Mouse (Mus musculus) embryonic facial prominence, embryonic 12.5 days (tissue): ENCODE measurements around the gene Rhod. TPM values are rescaled to one million over a fixed set of nuclear protein-coding genes. Genes with fewer than 3 reads are reported as not detected.
"Not testable (repeated sequence)": the region's sequence is repeated elsewhere in the genome, so short reads cannot be mapped to it uniquely, and the experiment has no call there.

Experiments used
- ATAC-seq: fragments of 200-750 bp; cut with Nextera tagmentation; 2 replicates; pipeline ENCODE4 v1.8.0; 2017; ENCODE audit not compliant: insufficient number of reproducible peaks, insufficient read depth, low FRiP score, low TSS enrichment
- H3K27ac ChIP-seq: fragments of 300-500 bp; sonication (generic); 2 replicates; pipeline ENCODE4 v1.5.1; 2016; ENCODE audit warnings: mild to moderate bottlenecking
- H3K27me3 ChIP-seq: fragments of 300-500 bp; sonication (generic); 2 replicates; pipeline ENCODE4 v1.6.1; 2016; ENCODE audit warnings: mild to moderate bottlenecking, moderate library complexity
- H3K36me3 ChIP-seq: fragments of 300-500 bp; sonication (generic); 2 replicates; pipeline ENCODE4 v1.6.1; 2016; ENCODE audit warnings: mild to moderate bottlenecking
- H3K4me1 ChIP-seq: fragments of 300-500 bp; sonication (generic); 2 replicates; pipeline ENCODE4 v1.6.1; 2016
- H3K4me2 ChIP-seq: fragments of 300-500 bp; sonication (generic); replicated peaks from 2 replicates; pipeline ENCODE4 v1.6.1; 2016; ENCODE audit warnings: mild to moderate bottlenecking, moderate library complexity
- H3K4me3 ChIP-seq: fragments of 300-500 bp; sonication (generic); 2 replicates; pipeline ENCODE4 v1.5.1; 2016; ENCODE audit warnings: mild to moderate bottlenecking
- H3K9ac ChIP-seq: fragments of 300-500 bp; sonication (generic); 2 replicates; pipeline ENCODE4 v1.6.1; 2016; ENCODE audit warnings: mild to moderate bottlenecking, moderate library complexity
- H3K9me3 ChIP-seq: fragments of 300-500 bp; sonication (generic); 2 replicates; pipeline ENCODE4 v1.6.1; 2016; ENCODE audit warnings: mild to moderate bottlenecking, moderate library complexity
- WGBS: fragments of 180-500 bp; shearing (Covaris S2); methylation state at CpG from one replicate; pipeline ENCODE4 v1.1.7; 2016; 5-methylcytosine and 5-hydroxymethylcytosine counted together
- polyA plus RNA-seq: library from polyadenylated mRNA; unstranded; fragments of >200 nt; fragmentation: Nextera tagmentation; extraction: Ambion mirVana; gene quantifications from 2 replicates; pipeline ENCODE4 v1.2.1, GENCODE M21; 2016

Rhod gene
- polyA plus RNA-seq, 1 experiment from 2014 or later, result 47.2 TPM

DNA sequence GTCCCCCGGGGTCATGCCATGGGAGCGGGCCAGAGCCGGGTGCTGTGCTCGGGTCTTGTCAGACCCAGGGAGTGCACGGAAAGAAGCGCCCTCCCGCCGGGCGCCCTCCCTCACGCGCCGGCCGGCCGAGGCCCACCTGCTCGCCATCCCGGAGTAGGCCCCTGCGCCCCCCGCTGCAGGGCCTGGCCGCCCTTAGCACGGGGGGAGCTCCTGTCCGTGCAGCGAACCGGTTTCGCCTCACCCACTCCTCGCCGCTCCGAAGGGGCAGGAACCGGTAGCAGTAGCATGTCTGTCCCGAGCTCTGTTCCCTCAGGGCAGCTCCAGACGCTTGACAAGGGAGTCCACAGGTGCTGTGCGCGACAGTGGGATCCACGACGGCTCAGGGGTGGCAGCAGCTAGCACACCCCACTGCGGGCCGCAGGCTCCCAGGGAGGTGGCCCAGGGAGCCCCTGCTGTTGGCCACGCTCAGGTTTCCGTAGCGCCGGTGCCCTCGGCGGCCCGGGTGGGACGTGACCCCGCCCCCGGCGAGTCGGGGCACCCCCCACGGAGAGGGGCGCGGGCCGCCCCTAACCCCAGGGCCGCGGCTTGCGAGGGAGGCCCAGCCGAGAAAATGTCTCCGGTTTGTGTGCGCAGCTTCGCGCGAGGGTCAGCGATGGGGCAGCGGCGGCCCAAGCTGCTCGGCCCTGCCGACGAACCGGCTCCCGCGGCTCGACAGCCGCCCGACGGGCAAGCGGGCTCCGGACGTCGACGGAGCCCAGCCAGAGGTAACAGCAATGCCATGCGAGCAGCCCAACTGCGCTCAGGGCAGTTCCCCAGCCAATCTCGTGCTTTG is 41.2 kb downstream of the Rhod start, which contains the start of gene Kdm2a:
Kdm2a (minus strand) TSS at position 488 of the 832 bp plus-strand sequence.
- Histone ChIP-seq H3K36me3 (peaks cover 5% of the 10 kb centered on the region; the same call in 1 of the 2 replicates), H3K4me2 (peak within 1 kb of the TSS; percentile 77), H3K9ac (peak within 1 kb of the TSS; percentile 100), H3K9me3 (no peaks in the 10 kb centered on the region), H3K27me3 (no peaks in the 10 kb centered on the region), H3K27ac (peak within 1 kb of the TSS; percentile 90), H3K4me1 (peaks cover 12% of the 10 kb centered on the region), H3K4me3 (peak within 1 kb of the TSS; percentile 100)
- peak; percentile 18 for ATAC-seq
- WGBS, result under 1% methylated on average over 82 of the region's 82 CpGs

DNA sequence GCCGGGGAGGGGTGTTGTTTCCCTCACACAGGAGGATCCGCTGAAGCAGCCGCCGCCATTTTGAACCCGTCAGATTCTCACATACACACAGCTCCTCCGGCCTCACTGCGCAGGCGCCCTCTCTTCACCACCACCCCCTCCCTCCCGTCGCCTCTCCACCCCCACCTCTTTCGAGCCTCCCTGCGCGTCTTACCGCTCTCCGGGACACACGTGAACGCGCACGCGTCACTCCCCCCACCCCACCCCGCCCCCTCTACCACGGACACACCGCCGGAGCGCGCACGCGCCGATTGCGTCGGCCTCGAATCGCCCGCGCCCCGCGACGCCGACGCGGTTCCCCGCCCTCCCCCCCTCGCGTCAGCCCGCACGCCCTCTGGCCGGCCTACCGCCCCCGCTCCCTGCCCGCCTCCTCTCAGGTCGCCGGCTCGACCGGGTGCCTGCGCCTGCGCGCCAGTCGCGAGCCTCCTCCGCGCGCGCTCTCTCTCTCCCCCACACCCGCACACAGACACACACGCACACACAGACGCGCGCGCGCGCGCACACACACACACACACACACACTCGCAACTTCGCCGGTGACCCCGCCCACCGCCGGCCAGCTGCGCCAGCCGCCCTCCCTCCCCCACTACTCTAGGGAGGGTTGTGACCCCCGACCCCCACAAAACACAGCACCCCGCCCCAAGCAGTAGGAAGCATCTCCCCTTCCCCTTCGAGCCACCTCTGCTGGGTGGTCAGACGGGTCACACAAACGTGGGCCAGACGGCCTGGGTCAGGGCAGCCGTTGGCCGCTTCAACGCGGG is 42.0 kb downstream of the Rhod start:
- Histone ChIP-seq H3K4me3 (peak overlapping the region; percentile 100), H3K9ac (peak overlapping the region; percentile 100), H3K27me3 (no peaks in the 10 kb centered on the region), H3K27ac (peak overlapping the region; percentile 97), H3K4me1 (peaks cover 12% of the 10 kb centered on the region), H3K9me3 (no peaks in the 10 kb centered on the region), H3K4me2 (peak overlapping the region; percentile 77), H3K36me3 (peaks cover 7% of the 10 kb centered on the region; the same call in 1 of the 2 replicates)
- 2% methylated on average over 59 of the region's 90 CpGs for WGBS
- peak; percentile 91 for ATAC-seq

- peaks cover 12% of the 10 kb centered on the region for H3K4me1 ChIP-seq
- H3K27me3 ChIP-seq, result no peaks in the 10 kb centered on the region
- peak overlapping the region; percentile 77 for H3K4me2 ChIP-seq
- under 1% methylated on average over 75 of the region's 80 CpGs for WGBS
- ATAC-seq, result peak; percentile 66
- peak overlapping the region; percentile 100 for H3K4me3 ChIP-seq
- peak overlapping the region; percentile 97 for H3K27ac ChIP-seq
- H3K9me3 ChIP-seq, result no peaks in the 10 kb centered on the region
- peak overlapping the region; percentile 100 for H3K9ac ChIP-seq
- H3K36me3 ChIP-seq, result peaks cover 11% of the 10 kb centered on the region; the same call in 1 of the 2 replicates
Measured at GRCm38 (mm10) chr19:4396081-4396997, 42.9 kb downstream of the Rhod start.

GRCm38 (mm10) chr19:4387276-4387675 is 52.0 kb downstream of the Rhod start:
- H3K36me3 ChIP-seq, result peaks cover 22% of the 10 kb centered on the region; the same call in 1 of the 2 replicates
- H3K27ac ChIP-seq, result no peak overlapping the region
- ATAC-seq, result no peak
- H3K9me3 ChIP-seq, result no peaks in the 10 kb centered on the region
- H3K4me2 ChIP-seq, result no peak overlapping the region
- H3K27me3 ChIP-seq, result no peaks in the 10 kb centered on the region
- no peak overlapping the region for H3K9ac ChIP-seq
- H3K4me1 ChIP-seq, result no peaks in the 10 kb centered on the region; the same call in 1 of the 2 replicates
- no peak overlapping the region for H3K4me3 ChIP-seq

GRCm38 (mm10) chr19:4385026-4385425 is 54.2 kb downstream of the Rhod start:
- peaks cover 17% of the 10 kb centered on the region; the same call in 1 of the 2 replicates for H3K36me3 ChIP-seq
- no peaks in the 10 kb centered on the region; the same call in 1 of the 2 replicates for H3K4me1 ChIP-seq
- ATAC-seq, result no peak
- H3K27me3 ChIP-seq, result no peaks in the 10 kb centered on the region
- H3K27ac ChIP-seq, result no peak overlapping the region
- WGBS, result 80% methylated on average over 4 of the region's 4 CpGs
- H3K9ac ChIP-seq, result no peak overlapping the region
- no peaks in the 10 kb centered on the region for H3K9me3 ChIP-seq
- no peak overlapping the region for H3K4me2 ChIP-seq
- no peak overlapping the region for H3K4me3 ChIP-seq

GRCm38 (mm10) chr19:4384322-4384721 is 54.9 kb downstream of the Rhod start:
- Histone ChIP-seq H3K36me3 (peaks cover 17% of the 10 kb centered on the region; the same call in 1 of the 2 replicates), H3K4me1 (no peaks in the 10 kb centered on the region; the same call in 1 of the 2 replicates), H3K4me2 (no peak overlapping the region), H3K9me3 (no peaks in the 10 kb centered on the region), H3K27ac (no peak overlapping the region), H3K4me3 (no peak overlapping the region), H3K9ac (no peak overlapping the region), H3K27me3 (no peaks in the 10 kb centered on the region)
- WGBS, result 52% methylated on average over 1 of the region's 1 CpGs
- no peak for ATAC-seq

DNA sequence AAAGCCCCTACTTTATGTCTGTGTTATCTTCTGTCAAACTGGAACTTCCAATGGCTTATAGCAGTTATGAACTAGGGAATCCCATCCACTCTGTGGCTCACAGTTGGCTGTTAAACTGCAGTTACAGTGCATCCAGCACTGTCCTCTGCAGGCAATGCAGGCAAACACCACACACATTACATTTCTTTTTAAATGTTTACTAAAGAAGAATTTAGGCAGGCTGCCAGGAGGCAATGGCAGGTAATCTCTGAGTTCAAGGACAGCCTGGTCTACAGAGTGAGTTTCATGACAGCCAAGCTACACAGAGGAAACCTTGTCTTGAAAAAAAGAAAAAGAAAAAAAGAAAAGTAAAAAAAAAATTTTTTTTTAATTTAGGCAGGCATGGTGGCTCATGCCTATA is 55.9 kb downstream of the Rhod start:
- no peaks in the 10 kb centered on the region for H3K27me3 ChIP-seq
- peaks cover 17% of the 10 kb centered on the region; the same call in 1 of the 2 replicates for H3K36me3 ChIP-seq
- no peak overlapping the region for H3K27ac ChIP-seq
- H3K4me2 ChIP-seq, result no peak overlapping the region
- ATAC-seq, result no peak
- H3K4me3 ChIP-seq, result no peak overlapping the region
- no peak overlapping the region for H3K9ac ChIP-seq
- H3K9me3 ChIP-seq, result no peaks in the 10 kb centered on the region
- no peaks in the 10 kb centered on the region; the same call in 1 of the 2 replicates for H3K4me1 ChIP-seq

GRCm38 (mm10) chr19:4382303-4382702 is 56.9 kb downstream of the Rhod start:
- not testable (repeated sequence) for H3K4me3 ChIP-seq, H3K27ac ChIP-seq, H3K9ac ChIP-seq, H3K9me3 ChIP-seq, H3K27me3 ChIP-seq, H3K4me2 ChIP-seq, H3K4me1 ChIP-seq, ATAC-seq
- peaks cover 11% of the 10 kb centered on the region; the same call in 1 of the 2 replicates for H3K36me3 ChIP-seq
- WGBS, result 94% methylated on average over 1 of the region's 1 CpGs

Other genes starting within 250 kb of the Rhod start
- gene Tbc1d10c, start 248.1 kb downstream of the Rhod start, polyA plus RNA-seq, result 1.2 and 1.9 TPM in 2 replicates
- 782 and 783 TPM in 2 replicates for gene Ppp1ca, start 247.4 kb downstream of the Rhod start, polyA plus RNA-seq
- 42.7 and 45.2 TPM in 2 replicates for gene Rad9a, start 237.8 kb downstream of the Rhod start, polyA plus RNA-seq
- 8.5 and 9.7 TPM in 2 replicates for gene Clcf1, start 225.2 kb downstream of the Rhod start, polyA plus RNA-seq
- gene AC109138.7, start 225.1 kb downstream of the Rhod start, polyA plus RNA-seq, result not detected in 2 replicates
- 14.9 and 21.6 TPM in 2 replicates for gene Pold4, start 207.5 kb downstream of the Rhod start, polyA plus RNA-seq
- gene Ssh3, start 170.3 kb downstream of the Rhod start, polyA plus RNA-seq, result 11.1 and 11.5 TPM in 2 replicates
- 11.0 and 13.4 TPM in 2 replicates for gene Ankrd13d, start 156.3 kb downstream of the Rhod start, polyA plus RNA-seq
- 15.0 and 19.0 TPM in 2 replicates for gene Grk2, start 133.2 kb downstream of the Rhod start, polyA plus RNA-seq
- gene Kdm2a, start 41.1 kb downstream of the Rhod start, polyA plus RNA-seq, result 61.6 and 65.4 TPM in 2 replicates
- gene Syt12, start 38.0 kb upstream of the Rhod start, polyA plus RNA-seq, result 2.1 and 2.3 TPM in 2 replicates
- not detected in 2 replicates for gene 2010003K11Rik, start 59.2 kb upstream of the Rhod start, polyA plus RNA-seq
- gene Pcx, start 71.0 kb upstream of the Rhod start, polyA plus RNA-seq, result 30.6 and 32.1 TPM in 2 replicates
- 15.1 and 16.3 TPM in 2 replicates for gene Lrfn4, start 176.2 kb upstream of the Rhod start, polyA plus RNA-seq
- 64.6 and 67.9 TPM in 2 replicates for gene Rce1, start 186.2 kb upstream of the Rhod start, polyA plus RNA-seq